Mouse (Mus musculus) embryonic facial prominence, embryonic 12.5 days (tissue): ENCODE measurements at regions not wholly inside any gene's neighbourhood (a gene's known extent, or its start where the extent isn't known, plus 50 kb on each side); places are given as distances from the start of the nearest gene placed in this dataset.

ENCODE experiments used
- ATAC-seq: fragments of 200-750 bp; cut with Nextera tagmentation; 2 replicates; pipeline ENCODE4 v1.8.0; 2017; ENCODE audit not compliant: insufficient number of reproducible peaks, insufficient read depth, low FRiP score, low TSS enrichment
- H3K27ac ChIP-seq: fragments of 300-500 bp; sonication (generic); 2 replicates; pipeline ENCODE4 v1.5.1; 2016; ENCODE audit warnings: mild to moderate bottlenecking
- H3K27me3 ChIP-seq: fragments of 300-500 bp; sonication (generic); 2 replicates; pipeline ENCODE4 v1.6.1; 2016; ENCODE audit warnings: mild to moderate bottlenecking, moderate library complexity
- H3K36me3 ChIP-seq: fragments of 300-500 bp; sonication (generic); 2 replicates; pipeline ENCODE4 v1.6.1; 2016; ENCODE audit warnings: mild to moderate bottlenecking
- H3K4me1 ChIP-seq: fragments of 300-500 bp; sonication (generic); 2 replicates; pipeline ENCODE4 v1.6.1; 2016
- H3K4me2 ChIP-seq: fragments of 300-500 bp; sonication (generic); replicated peaks from 2 replicates; pipeline ENCODE4 v1.6.1; 2016; ENCODE audit warnings: mild to moderate bottlenecking, moderate library complexity
- H3K4me3 ChIP-seq: fragments of 300-500 bp; sonication (generic); 2 replicates; pipeline ENCODE4 v1.5.1; 2016; ENCODE audit warnings: mild to moderate bottlenecking
- H3K9ac ChIP-seq: fragments of 300-500 bp; sonication (generic); 2 replicates; pipeline ENCODE4 v1.6.1; 2016; ENCODE audit warnings: mild to moderate bottlenecking, moderate library complexity
- H3K9me3 ChIP-seq: fragments of 300-500 bp; sonication (generic); 2 replicates; pipeline ENCODE4 v1.6.1; 2016; ENCODE audit warnings: mild to moderate bottlenecking, moderate library complexity
- WGBS: fragments of 180-500 bp; shearing (Covaris S2); methylation state at CpG from one replicate; pipeline ENCODE4 v1.1.7; 2016; 5-methylcytosine and 5-hydroxymethylcytosine counted together

GRCm38 (mm10) chr9:87402010-87402409 is 146.7 kb upstream of the Cep162 start:
- H3K36me3 ChIP-seq = no peaks in the 10 kb centered on the region
- H3K27ac ChIP-seq = no peak overlapping the region
- WGBS = 78% methylated on average over 3 of the region's 3 CpGs
- H3K27me3 ChIP-seq = no peaks in the 10 kb centered on the region
- no peak overlapping the region for H3K9ac ChIP-seq
- H3K4me2 ChIP-seq = no peak overlapping the region
- H3K9me3 ChIP-seq = no peaks in the 10 kb centered on the region
- no peak for ATAC-seq
- no peaks in the 10 kb centered on the region; the same call in 1 of the 2 replicates for H3K4me1 ChIP-seq
- no peak overlapping the region for H3K4me3 ChIP-seq

GRCm38 (mm10) chr9:87387516-87387915 is 132.2 kb upstream of the Cep162 start:
- Histone ChIP-seq H3K27ac (no peak overlapping the region), H3K4me2 (no peak overlapping the region), H3K4me3 (no peak overlapping the region), H3K27me3 (0 out of 2 replicates have a peak, but pooled peaks cover 3% of the 10 kb centered on the region), H3K36me3 (no peaks in the 10 kb centered on the region), H3K9ac (no peak overlapping the region), H3K9me3 (no peaks in the 10 kb centered on the region), H3K4me1 (peaks cover 5% of the 10 kb centered on the region; the same call in 1 of the 2 replicates)
- 23% methylated on average over 5 of the region's 5 CpGs for WGBS
- ATAC-seq = no peak

- Histone ChIP-seq H3K4me3 (no peak overlapping the region), H3K4me2 (no peak overlapping the region), H3K9me3 (no peaks in the 10 kb centered on the region), H3K9ac (no peak overlapping the region), H3K4me1 (peaks cover 7% of the 10 kb centered on the region; the same call in 1 of the 2 replicates), H3K36me3 (no peaks in the 10 kb centered on the region), H3K27ac (no peak overlapping the region), H3K27me3 (no peaks in the 10 kb centered on the region)
- 89% methylated on average over 3 of the region's 3 CpGs for WGBS
- no peak for ATAC-seq
Observed at GRCm38 (mm10) chr9:87383513-87383912, 128.2 kb upstream of the Cep162 start.

- Histone ChIP-seq H3K4me3 (no peak overlapping the region), H3K4me2 (no peak overlapping the region), H3K9me3 (no peaks in the 10 kb centered on the region), H3K9ac (no peak overlapping the region), H3K36me3 (no peaks in the 10 kb centered on the region), H3K27me3 (no peaks in the 10 kb centered on the region), H3K27ac (no peak overlapping the region), H3K4me1 (0 out of 2 replicates have a peak, but pooled peaks cover 5% of the 10 kb centered on the region)
- no peak for ATAC-seq
- 57% methylated on average over 7 of the region's 7 CpGs for WGBS
Observed at GRCm38 (mm10) chr9:87377921-87378320, 122.6 kb upstream of the Cep162 start.

GRCm38 (mm10) chr9:87376731-87377310 is 121.5 kb upstream of the Cep162 start:
- ATAC-seq = no peak
- Histone ChIP-seq H3K4me2 (no peak overlapping the region), H3K4me3 (no peak overlapping the region), H3K4me1 (0 out of 2 replicates have a peak, but pooled peaks cover 9% of the 10 kb centered on the region), H3K27ac (no peak overlapping the region), H3K27me3 (no peaks in the 10 kb centered on the region), H3K9ac (no peak overlapping the region), H3K9me3 (no peaks in the 10 kb centered on the region), H3K36me3 (no peaks in the 10 kb centered on the region)
- 47% methylated on average over 10 of the region's 10 CpGs for WGBS

GRCm38 (mm10) chr9:87372251-87372905 is 117.0 kb upstream of the Cep162 start:
- Histone ChIP-seq H3K9ac (no peak overlapping the region), H3K36me3 (no peaks in the 10 kb centered on the region), H3K4me2 (no peak overlapping the region), H3K9me3 (no peaks in the 10 kb centered on the region), H3K27me3 (no peaks in the 10 kb centered on the region), H3K4me3 (no peak overlapping the region), H3K27ac (no peak overlapping the region), H3K4me1 (0 out of 2 replicates have a peak, but pooled peaks cover 14% of the 10 kb centered on the region)
- no peak for ATAC-seq
- WGBS = 40% methylated on average over 4 of the region's 4 CpGs

- Histone ChIP-seq H3K27me3 (no peaks in the 10 kb centered on the region), H3K4me3 (no peak overlapping the region), H3K36me3 (no peaks in the 10 kb centered on the region), H3K27ac (no peak overlapping the region), H3K4me2 (no peak overlapping the region), H3K9ac (no peak overlapping the region), H3K4me1 (0 out of 2 replicates have a peak, but pooled peaks cover 12% of the 10 kb centered on the region), H3K9me3 (no peaks in the 10 kb centered on the region)
- WGBS = 36% methylated on average over 4 of the region's 4 CpGs
- ATAC-seq = no peak
Observed at GRCm38 (mm10) chr9:87369059-87369458, 113.7 kb upstream of the Cep162 start.

- WGBS = 57% methylated on average over 1 of the region's 1 CpGs
- Histone ChIP-seq H3K9me3 (no peaks in the 10 kb centered on the region), H3K27me3 (no peaks in the 10 kb centered on the region), H3K36me3 (no peaks in the 10 kb centered on the region), H3K27ac (no peak overlapping the region), H3K4me2 (no peak overlapping the region), H3K9ac (no peak overlapping the region), H3K4me1 (0 out of 2 replicates have a peak, but pooled peaks cover 3% of the 10 kb centered on the region), H3K4me3 (no peak overlapping the region)
- no peak for ATAC-seq
Observed at GRCm38 (mm10) chr9:87347008-87347407, 91.7 kb upstream of the Cep162 start.

GRCm38 (mm10) chr9:87346278-87346882 is 91.0 kb upstream of the Cep162 start:
- Histone ChIP-seq H3K27ac (no peak overlapping the region), H3K36me3 (no peaks in the 10 kb centered on the region), H3K4me2 (no peak overlapping the region), H3K4me1 (0 out of 2 replicates have a peak, but pooled peaks cover 3% of the 10 kb centered on the region), H3K4me3 (no peak overlapping the region), H3K27me3 (no peaks in the 10 kb centered on the region), H3K9me3 (no peaks in the 10 kb centered on the region), H3K9ac (no peak overlapping the region)
- 77% methylated on average over 3 of the region's 3 CpGs for WGBS
- no peak for ATAC-seq

- Histone ChIP-seq H3K36me3 (no peaks in the 10 kb centered on the region), H3K27ac (no peak overlapping the region), H3K4me2 (no peak overlapping the region), H3K9ac (no peak overlapping the region), H3K27me3 (no peaks in the 10 kb centered on the region), H3K4me3 (no peak overlapping the region), H3K9me3 (no peaks in the 10 kb centered on the region), H3K4me1 (0 out of 2 replicates have a peak, but pooled peaks cover 3% of the 10 kb centered on the region)
- WGBS = 71% methylated on average over 5 of the region's 5 CpGs
- ATAC-seq = no peak
Observed at GRCm38 (mm10) chr9:87341438-87341837, 86.1 kb upstream of the Cep162 start.

GRCm38 (mm10) chr9:87326374-87327295 is 71.3 kb upstream of the Cep162 start:
- WGBS = 46% methylated on average over 6 of the region's 6 CpGs
- ATAC-seq = no peak
- no peak overlapping the region for H3K4me2 ChIP-seq
- H3K4me3 ChIP-seq = no peak overlapping the region
- no peaks in the 10 kb centered on the region for H3K27me3 ChIP-seq
- no peaks in the 10 kb centered on the region for H3K4me1 ChIP-seq
- H3K9me3 ChIP-seq = no peaks in the 10 kb centered on the region
- H3K27ac ChIP-seq = no peak overlapping the region
- H3K36me3 ChIP-seq = no peaks in the 10 kb centered on the region
- no peak overlapping the region for H3K9ac ChIP-seq
